Mouse (Mus musculus) forebrain, embryonic 15.5 days (tissue): ENCODE data around the gene Gnb1. TPM values are rescaled to one million over a fixed set of nuclear protein-coding genes. Genes with fewer than 3 reads are reported as not detected.
"Not testable (repeated sequence)": the region's sequence is repeated elsewhere in the genome, so short reads cannot be mapped to it uniquely, and the experiment has no call there.

Experiments
- ATAC-seq: fragments of 200-750 bp; cut with Nextera tagmentation; replicated peaks from 2 replicates; pipeline ENCODE4 v1.8.0; 2017; ENCODE audit warnings: mild to moderate bottlenecking, moderate TSS enrichment, moderate library complexity
- H3K27ac ChIP-seq: fragments of 300-500 bp; sonication (generic); replicated peaks from 2 replicates; pipeline ENCODE4 v1.5.1; 2015; ENCODE audit warnings: mild to moderate bottlenecking, inconsistent platforms
- H3K27me3 ChIP-seq: fragments of 300-500 bp; sonication (generic); 2 replicates; pipeline ENCODE4 v1.6.1; 2015; ENCODE audit warnings: inconsistent platforms
- H3K36me3 ChIP-seq: fragments of 300-500 bp; sonication (generic); 2 replicates; pipeline ENCODE4 v1.6.1; 2015; ENCODE audit warnings: mild to moderate bottlenecking, inconsistent platforms
- H3K4me1 ChIP-seq: fragments of 300-500 bp; sonication (generic); 2 replicates; pipeline ENCODE4 v1.6.1; 2015; ENCODE audit warnings: inconsistent platforms
- H3K4me2 ChIP-seq: fragments of 300-500 bp; sonication (generic); replicated peaks from 2 replicates; pipeline ENCODE4 v1.6.1; 2015; ENCODE audit warnings: mild to moderate bottlenecking, inconsistent platforms
- H3K4me3 ChIP-seq: fragments of 300-500 bp; sonication (generic); 2 replicates; pipeline ENCODE4 v1.5.1; 2015; ENCODE audit warnings: mild to moderate bottlenecking, inconsistent platforms
- H3K9ac ChIP-seq: fragments of 300-500 bp; sonication (generic); replicated peaks from 2 replicates; pipeline ENCODE4 v1.6.1; 2015; ENCODE audit warnings: mild to moderate bottlenecking, inconsistent platforms
- H3K9me3 ChIP-seq: fragments of 300-500 bp; sonication (generic); 2 replicates; pipeline ENCODE4 v1.6.1; 2016; ENCODE audit warnings: inconsistent platforms
- WGBS: fragments of 180-500 bp; shearing (Covaris S2); methylation state at CpG from one replicate; pipeline ENCODE4 v1.1.7; 2015; ENCODE audit warnings: mixed read lengths; 5-methylcytosine and 5-hydroxymethylcytosine counted together
- polyA plus RNA-seq: library from polyadenylated mRNA; unstranded; fragments of >200 nt; fragmentation: Nextera tagmentation; extraction: Ambion mirVana; gene quantifications from 2 replicates; pipeline ENCODE4 v1.2.1, GENCODE M21; 2015

Gnb1 gene
- polyA plus RNA-seq, 1 experiment from 2014 or later: 1,112 TPM

- H3K9me3 ChIP-seq: no peaks in the 10 kb centered on the region
- WGBS: 51% methylated on average over 2 of the region's 2 CpGs
- no peaks in the 10 kb centered on the region for H3K27me3 ChIP-seq
- no peak overlapping the region for H3K9ac ChIP-seq
- no peak overlapping the region for H3K27ac ChIP-seq
- no peak for ATAC-seq
- H3K4me1 ChIP-seq: peaks cover 25% of the 10 kb centered on the region
- no peak overlapping the region for H3K4me3 ChIP-seq
- no peak overlapping the region for H3K4me2 ChIP-seq
- peaks cover 50% of the 10 kb centered on the region for H3K36me3 ChIP-seq
Measured at GRCm38 (mm10) chr4:155560932-155561331, 69.8 kb downstream of the Gnb1 start.

GRCm38 (mm10) chr4:155561661-155562442 lies 70.7 kb downstream of the Gnb1 start, which contains the start of gene Nadk:
Gene Nadk, plus strand, starts transcription at chr4:155562378.
- peak within 1 kb of the TSS; percentile 82 for H3K4me2 ChIP-seq
- 75% methylated on average over 7 of the region's 7 CpGs for WGBS
- peaks cover 29% of the 10 kb centered on the region for H3K4me1 ChIP-seq
- peak within 1 kb of the TSS; percentile 88 for H3K9ac ChIP-seq
- peak within 1 kb of the TSS; percentile 88 for H3K4me3 ChIP-seq
- H3K27ac ChIP-seq: peak within 1 kb of the TSS; percentile 84
- no peaks in the 10 kb centered on the region for H3K9me3 ChIP-seq
- H3K27me3 ChIP-seq: no peaks in the 10 kb centered on the region
- peaks cover 40% of the 10 kb centered on the region for H3K36me3 ChIP-seq
- no peak for ATAC-seq

- no peak; the same call in 1 of the 2 replicates for ATAC-seq
- H3K36me3 ChIP-seq: peaks cover 32% of the 10 kb centered on the region
- peak overlapping the region; percentile 88 for H3K9ac ChIP-seq
- H3K27me3 ChIP-seq: no peaks in the 10 kb centered on the region
- peak overlapping the region; percentile 88 for H3K4me3 ChIP-seq
- H3K9me3 ChIP-seq: no peaks in the 10 kb centered on the region
- peak overlapping the region; percentile 82 for H3K4me2 ChIP-seq
- peaks cover 29% of the 10 kb centered on the region for H3K4me1 ChIP-seq
- peak overlapping the region; percentile 84 for H3K27ac ChIP-seq
- WGBS: 3% methylated on average over 19 of the region's 19 CpGs
Measured at GRCm38 (mm10) chr4:155562725-155563399, 71.7 kb downstream of the Gnb1 start.

GRCm38 (mm10) chr4:155563400-155564231 lies 72.5 kb downstream of the Gnb1 start:
- Histone ChIP-seq H3K27me3 (no peaks in the 10 kb centered on the region), H3K4me1 (peaks cover 29% of the 10 kb centered on the region), H3K36me3 (peaks cover 26% of the 10 kb centered on the region), H3K9me3 (no peaks in the 10 kb centered on the region), H3K4me3 (peak overlapping the region; percentile 88), H3K27ac (peak overlapping the region; percentile 84), H3K4me2 (peak overlapping the region; percentile 82), H3K9ac (peak overlapping the region; percentile 88)
- peak; percentile 98 for ATAC-seq
- WGBS: under 1% methylated on average over 65 of the region's 69 CpGs

GRCm38 (mm10) chr4:155564315-155565069 lies 73.3 kb downstream of the Gnb1 start:
- Histone ChIP-seq H3K9ac (peak overlapping the region; percentile 88), H3K36me3 (peaks cover 17% of the 10 kb centered on the region), H3K27me3 (no peaks in the 10 kb centered on the region), H3K4me1 (peaks cover 29% of the 10 kb centered on the region), H3K9me3 (no peaks in the 10 kb centered on the region), H3K4me3 (peak overlapping the region; percentile 88), H3K4me2 (peak overlapping the region; percentile 82), H3K27ac (peak overlapping the region; percentile 84)
- 15% methylated on average over 20 of the region's 20 CpGs for WGBS
- ATAC-seq: no peak

GRCm38 (mm10) chr4:155566555-155566954 lies 75.4 kb downstream of the Gnb1 start:
- Histone ChIP-seq H3K27ac (no peak overlapping the region), H3K9me3 (no peaks in the 10 kb centered on the region), H3K36me3 (no peaks in the 10 kb centered on the region), H3K4me1 (peaks cover 29% of the 10 kb centered on the region), H3K4me2 (no peak overlapping the region), H3K4me3 (no peak overlapping the region), H3K9ac (no peak overlapping the region), H3K27me3 (no peaks in the 10 kb centered on the region)
- 90% methylated on average over 8 of the region's 8 CpGs for WGBS
- no peak for ATAC-seq

GRCm38 (mm10) chr4:155568170-155568569 lies 77.0 kb downstream of the Gnb1 start:
- H3K36me3 ChIP-seq: no peaks in the 10 kb centered on the region
- no peak overlapping the region for H3K4me3 ChIP-seq
- H3K27ac ChIP-seq: no peak overlapping the region
- ATAC-seq: no peak
- WGBS: 37% methylated on average over 2 of the region's 2 CpGs
- H3K9me3 ChIP-seq: no peaks in the 10 kb centered on the region
- H3K9ac ChIP-seq: no peak overlapping the region
- peaks cover 21% of the 10 kb centered on the region for H3K4me1 ChIP-seq
- no peak overlapping the region for H3K4me2 ChIP-seq
- no peaks in the 10 kb centered on the region for H3K27me3 ChIP-seq

GRCm38 (mm10) chr4:155568632-155569370 lies 77.6 kb downstream of the Gnb1 start:
- no peak for ATAC-seq
- no peaks in the 10 kb centered on the region for H3K36me3 ChIP-seq
- H3K27me3 ChIP-seq: no peaks in the 10 kb centered on the region
- H3K4me1 ChIP-seq: peaks cover 21% of the 10 kb centered on the region
- WGBS: 94% methylated on average over 7 of the region's 7 CpGs
- no peak overlapping the region for H3K27ac ChIP-seq
- H3K9me3 ChIP-seq: no peaks in the 10 kb centered on the region
- no peak overlapping the region for H3K4me3 ChIP-seq
- no peak overlapping the region for H3K4me2 ChIP-seq
- no peak overlapping the region for H3K9ac ChIP-seq

GRCm38 (mm10) chr4:155569818-155570217 lies 78.7 kb downstream of the Gnb1 start:
- Histone ChIP-seq H3K36me3 (no peaks in the 10 kb centered on the region), H3K4me3 (no peak overlapping the region), H3K4me2 (no peak overlapping the region), H3K9ac (no peak overlapping the region), H3K27me3 (no peaks in the 10 kb centered on the region), H3K27ac (no peak overlapping the region), H3K4me1 (peaks cover 13% of the 10 kb centered on the region), H3K9me3 (no peaks in the 10 kb centered on the region)
- 94% methylated on average over 6 of the region's 6 CpGs for WGBS
- no peak for ATAC-seq

GRCm38 (mm10) chr4:155570315-155570714 lies 79.2 kb downstream of the Gnb1 start:
- not testable (repeated sequence) for H3K9ac ChIP-seq, ATAC-seq, H3K4me2 ChIP-seq, H3K4me1 ChIP-seq, H3K27me3 ChIP-seq, H3K27ac ChIP-seq, H3K4me3 ChIP-seq, H3K9me3 ChIP-seq, H3K36me3 ChIP-seq
- 94% methylated on average over 11 of the region's 11 CpGs for WGBS

GRCm38 (mm10) chr4:155571442-155571841 lies 80.3 kb downstream of the Gnb1 start:
- no peaks in the 10 kb centered on the region; the same call in 1 of the 2 replicates for H3K36me3 ChIP-seq
- WGBS: 85% methylated on average over 2 of the region's 2 CpGs
- no peak for ATAC-seq

More at GRCm38 (mm10) chr4:155571442-155571841, 80.3 kb downstream of the Gnb1 start:
- H3K4me2 ChIP-seq: no peak overlapping the region
- no peak overlapping the region for H3K27ac ChIP-seq
- H3K9ac ChIP-seq: no peak overlapping the region
- no peaks in the 10 kb centered on the region for H3K4me1 ChIP-seq
- H3K4me3 ChIP-seq: no peak overlapping the region
- H3K9me3 ChIP-seq: no peaks in the 10 kb centered on the region
- no peaks in the 10 kb centered on the region for H3K27me3 ChIP-seq
